Mouse (Mus musculus) urinary bladder, postnatal 25 days (tissue): ENCODE results near the gene 9130019O22Rik.

Experiments used
- DNase-seq: peaks from one replicate; pipeline ENCODE4 v3.0.0; 2022; ENCODE audit warnings: low spot score

The 9130019O22Rik gene

GRCm38 (mm10) chr7:127341356-127341755 is 45.6 kb downstream of the 9130019O22Rik start:
- DNase-seq: no peak

GRCm38 (mm10) chr7:127337636-127338035 is 49.3 kb downstream of the 9130019O22Rik start:
- DNase-seq: no peak

- DNase-seq: no peak
Measured at GRCm38 (mm10) chr7:127335604-127336003, 51.4 kb downstream of the 9130019O22Rik start.

- no peak for DNase-seq
Measured at GRCm38 (mm10) chr7:127333240-127333639, 53.7 kb downstream of the 9130019O22Rik start.
